Mouse (Mus musculus): Measurements from ENCODE around the gene Wdr93.
A peak's percentile ranks its signal among the peaks of the same experiment; 100 is the strongest.

Gene Wdr93

DNA sequence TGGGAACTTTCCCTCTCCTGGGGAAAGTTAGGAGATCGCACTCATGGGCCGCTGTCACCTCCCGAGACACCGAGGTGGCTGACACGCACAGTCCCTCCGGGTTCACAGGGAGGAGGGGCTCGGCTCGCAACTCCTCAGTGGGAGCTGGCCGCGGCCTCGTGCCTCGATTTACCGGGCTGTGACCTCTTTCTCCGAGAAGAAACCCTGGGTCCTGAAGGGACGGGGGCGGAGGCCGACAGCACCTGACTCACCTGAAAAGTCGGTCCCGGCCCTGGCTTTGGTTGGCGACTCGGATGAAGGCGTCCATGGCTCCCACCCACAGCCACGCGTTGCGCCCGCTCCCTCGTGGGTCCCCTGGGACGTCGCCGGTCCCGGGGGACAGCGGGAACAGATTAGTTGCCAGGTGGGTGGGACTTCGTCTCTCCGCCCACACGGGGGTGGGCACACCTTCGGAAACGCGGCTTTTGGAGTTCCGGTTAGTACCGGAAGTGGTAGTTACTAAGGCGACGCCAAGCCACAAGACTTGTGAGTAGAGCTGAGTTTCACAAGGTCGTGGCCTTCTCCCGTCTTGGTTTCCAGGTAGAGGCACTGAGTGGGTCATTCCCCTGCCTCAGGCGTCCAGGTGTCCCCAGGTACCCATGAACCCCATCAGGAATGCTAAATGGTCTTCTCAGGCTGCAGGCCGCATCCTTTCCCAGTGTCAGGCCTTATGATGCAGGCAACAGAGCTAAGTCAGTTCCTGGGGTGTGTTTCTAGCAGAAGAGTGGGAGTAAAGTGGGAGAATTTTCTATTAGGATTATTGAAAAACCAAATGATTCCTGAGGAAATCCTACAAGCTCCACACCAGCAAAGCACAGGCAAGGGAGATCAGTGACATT is at the start of gene Wdr93, which contains the start of gene Pex11a:
Gene Wdr93 (plus strand): TSS at position 505 of the 878 bp plus-strand sequence.
Gene Pex11a (minus strand): TSS at position 473 of the 878 bp plus-strand sequence.
- peak; percentile 80 for DNase-seq (ENCODE audit: low spot score)

DNA sequence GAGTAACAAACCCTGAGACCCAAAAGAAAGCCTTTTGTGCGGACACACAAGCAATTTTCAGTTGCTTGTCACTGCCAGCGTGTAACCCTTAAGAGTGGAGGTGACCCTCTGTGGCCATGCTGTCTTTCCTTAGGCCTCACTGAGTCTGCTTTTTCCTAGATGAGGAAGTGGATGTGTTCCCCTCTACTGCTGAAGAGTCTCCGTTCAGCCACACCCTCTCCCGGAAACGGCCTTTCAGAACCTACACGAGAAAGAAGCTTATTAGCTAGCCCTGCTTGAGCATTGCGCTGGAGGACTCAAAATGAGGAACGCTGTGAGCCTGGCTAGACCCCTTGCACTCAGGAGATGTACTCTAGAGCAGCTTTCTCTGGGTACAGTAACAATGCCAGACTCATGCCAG is 46.5 kb upstream of the Wdr93 start:
- no peak for DNase-seq (ENCODE audit: low spot score)

DNA sequence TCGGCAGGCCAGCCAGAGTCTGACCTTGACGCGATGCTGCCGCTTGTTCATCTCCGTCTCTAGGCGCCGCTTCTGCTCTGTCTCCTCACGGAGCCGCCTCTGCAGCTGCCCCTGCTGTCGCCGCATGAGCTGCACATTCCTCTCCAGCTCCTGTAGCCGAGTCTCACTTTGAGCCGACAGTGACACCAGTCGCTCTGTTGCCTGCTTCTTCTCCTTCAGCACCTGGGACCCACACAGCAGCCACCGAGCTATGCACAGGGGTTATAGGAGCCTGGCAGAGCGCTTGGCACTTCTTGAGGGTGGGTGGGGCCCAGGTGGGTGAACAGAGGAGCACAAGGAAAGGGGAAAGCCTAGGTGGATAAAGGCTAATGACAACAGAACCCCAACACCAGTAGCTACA is 40.2 kb upstream of the Wdr93 start:
- DNase-seq (ENCODE audit: low spot score), result no peak

DNA sequence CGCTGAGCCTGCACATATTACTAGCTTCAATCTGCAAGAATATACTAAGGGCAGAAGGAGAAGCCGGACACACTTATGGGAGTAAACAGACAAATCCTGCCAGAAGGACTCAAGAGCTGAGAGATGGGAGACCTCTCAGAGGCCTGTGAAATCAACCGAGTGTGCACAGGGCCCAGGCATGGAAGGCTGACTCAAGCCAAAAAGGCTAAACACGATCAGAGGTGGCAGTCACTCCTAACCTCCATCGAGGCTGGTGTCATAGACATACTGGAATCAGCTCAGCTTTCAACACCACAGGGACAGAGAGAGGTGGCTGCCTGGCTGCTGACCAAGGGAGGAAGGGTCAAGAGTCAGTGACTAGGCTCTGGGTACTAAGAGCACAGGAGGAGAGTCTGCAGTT is 37.8 kb upstream of the Wdr93 start:
- no peak for DNase-seq (ENCODE audit: low spot score)

DNA sequence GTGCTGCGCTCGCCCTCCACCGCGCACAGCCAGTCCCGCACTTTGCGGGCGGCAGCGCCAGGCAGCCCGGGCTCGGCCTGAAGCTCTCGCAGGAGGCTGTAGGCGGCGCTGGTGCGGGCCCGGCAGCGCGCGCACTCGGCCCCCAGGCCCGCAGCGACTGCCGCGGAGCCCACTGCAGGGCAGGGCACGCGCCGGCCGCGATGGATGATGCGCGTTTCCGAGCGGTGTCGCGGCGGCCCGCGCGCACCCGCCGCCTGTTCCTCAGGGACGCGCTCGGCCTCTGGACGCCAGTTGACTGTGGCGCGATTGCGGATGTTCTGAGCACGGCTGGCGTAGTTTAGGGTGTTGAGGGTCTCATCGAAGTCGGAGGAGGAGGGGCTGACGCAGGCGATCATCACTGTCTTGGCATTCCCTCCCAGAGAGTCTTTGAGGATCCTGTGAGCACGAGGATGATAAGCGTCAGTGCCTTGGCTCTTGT is 32.8 kb upstream of the Wdr93 start:
- no peak for DNase-seq (ENCODE audit: low spot score)

DNA sequence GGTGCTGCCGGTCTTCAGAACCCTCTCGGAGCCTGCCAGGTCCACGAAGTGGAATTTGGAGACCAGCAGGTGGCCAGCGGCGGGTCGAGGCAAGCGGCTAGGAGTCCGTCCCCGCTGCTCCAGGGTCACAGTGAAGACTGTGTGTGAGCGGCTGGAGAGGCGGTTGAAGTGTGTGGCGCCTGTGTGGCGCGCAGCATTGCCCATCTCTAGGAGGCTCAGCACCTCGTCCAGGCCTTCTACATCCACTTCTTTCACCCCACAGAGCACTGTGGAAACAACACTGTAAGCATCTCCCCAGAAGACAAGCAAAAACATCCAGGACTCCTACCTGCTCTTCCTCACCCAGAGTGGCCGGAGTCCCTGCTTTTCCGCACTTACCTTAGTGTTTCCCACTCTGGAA is 32.1 kb upstream of the Wdr93 start:
- no peak for DNase-seq (ENCODE audit: low spot score)

DNA sequence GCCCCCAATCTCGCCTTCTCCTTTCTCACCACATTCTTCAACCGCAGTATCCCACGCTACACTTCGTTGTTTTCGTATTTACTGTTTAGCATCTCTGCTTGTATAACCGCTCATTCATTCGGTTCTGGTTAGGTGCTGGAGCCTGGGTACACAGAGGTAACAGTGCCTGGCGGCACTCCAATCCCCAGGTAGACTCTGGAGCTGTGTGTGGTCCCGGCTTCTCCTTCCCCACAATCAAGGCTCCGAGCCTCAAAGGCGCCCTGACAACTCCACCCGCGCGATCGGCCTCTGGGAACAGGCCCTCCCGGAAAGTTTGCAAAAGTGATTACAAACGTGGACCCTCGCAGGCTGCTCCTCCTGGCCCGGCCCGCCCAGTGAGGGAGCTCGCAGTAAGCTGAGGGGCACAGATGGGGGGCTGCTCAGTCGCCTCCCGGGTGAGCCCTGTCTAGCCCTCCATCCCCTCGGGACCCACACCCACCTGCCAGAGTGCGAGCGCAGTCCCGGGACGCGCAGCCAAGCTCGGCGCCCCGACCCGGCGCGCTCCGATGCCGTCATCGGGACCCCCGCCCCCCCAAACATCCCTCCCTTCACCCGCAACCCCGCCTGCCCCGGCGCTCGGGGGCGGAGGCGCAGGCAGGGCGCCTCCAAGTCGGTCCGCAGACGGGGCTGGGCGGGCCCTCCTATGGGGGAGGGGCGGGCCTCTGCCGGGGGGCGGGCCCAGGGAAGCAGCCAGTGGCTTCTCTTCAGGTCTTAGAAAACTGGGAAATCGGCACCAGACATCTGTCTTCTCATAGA is 27.6 kb upstream of the Wdr93 start, which contains the start of gene Kif7:
Gene Kif7 (minus strand): TSS at position 534 of the 795 bp plus-strand sequence.
- peak; percentile 81 for DNase-seq (ENCODE audit: low spot score)

DNA sequence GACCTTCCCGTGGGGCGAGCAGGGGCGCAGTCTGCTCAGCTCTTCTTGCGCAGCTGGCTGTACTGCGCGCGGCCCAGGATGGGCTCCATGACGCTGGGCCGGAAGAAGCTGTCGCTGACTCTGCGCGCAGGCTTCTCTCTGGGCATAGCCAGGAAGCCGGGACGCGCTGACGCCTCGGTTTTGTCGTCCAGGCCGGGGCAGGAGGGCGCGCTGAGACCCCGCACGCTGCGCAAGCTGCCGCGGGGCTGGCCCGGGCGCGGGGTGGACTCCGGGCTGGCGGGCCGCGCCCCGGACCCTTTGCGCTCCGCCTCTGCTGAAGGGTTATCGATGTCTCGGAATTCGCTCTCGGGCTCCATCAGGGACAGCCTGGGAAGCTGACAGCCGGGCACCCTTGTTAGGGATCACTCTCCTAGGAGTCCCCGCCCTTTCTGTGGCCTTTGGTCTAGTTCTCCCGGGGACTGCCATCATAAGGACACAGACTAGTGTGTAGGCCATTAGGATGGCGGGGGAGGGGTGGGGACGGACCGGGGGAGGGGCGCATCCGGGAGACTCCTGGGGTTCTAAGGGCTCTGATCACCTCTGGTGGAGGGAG is 21.5 kb upstream of the Wdr93 start:
- peak; percentile 46 for DNase-seq (ENCODE audit: low spot score)

DNA sequence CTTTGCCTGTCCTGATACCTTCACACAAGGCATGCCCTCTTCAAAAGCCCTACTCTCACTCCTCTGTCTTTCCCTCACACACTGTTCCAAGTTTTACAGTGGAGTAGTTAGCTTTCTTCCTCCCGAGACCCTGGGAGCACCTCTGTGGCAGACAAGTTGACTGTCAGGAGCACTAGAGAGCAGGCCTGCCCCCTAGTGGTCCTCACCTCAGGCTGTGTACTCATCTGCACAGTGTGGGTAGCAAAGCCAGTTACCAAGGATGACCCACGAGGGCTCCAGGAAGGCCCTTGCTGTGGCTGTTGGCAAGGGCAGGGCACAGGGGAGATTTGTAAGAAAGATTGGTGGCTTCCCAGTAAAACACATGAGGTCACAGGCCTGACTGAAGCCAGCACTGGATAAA is 15.9 kb upstream of the Wdr93 start:
- peak; percentile 63 for DNase-seq (ENCODE audit: low spot score)

DNA sequence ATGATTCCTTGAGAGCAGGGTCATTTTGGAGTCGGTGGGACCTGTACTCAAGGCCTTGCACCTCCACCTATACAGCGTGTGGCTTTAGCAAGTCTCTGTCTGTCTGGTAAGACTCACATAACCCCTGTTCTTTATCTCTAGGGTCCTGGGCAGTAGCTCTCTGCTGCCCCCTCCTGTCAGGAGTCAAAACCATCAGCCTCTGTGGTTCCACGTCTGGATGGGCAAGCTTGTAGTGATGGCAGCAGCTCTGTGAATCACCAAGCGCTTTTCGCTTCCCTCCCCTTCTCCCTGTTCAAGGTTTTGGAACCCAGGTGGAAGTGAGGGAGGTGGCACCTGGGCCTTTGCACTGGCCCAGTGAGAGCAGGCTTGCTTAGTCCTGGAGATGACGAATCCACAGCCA is 14.7 kb upstream of the Wdr93 start:
- peak; percentile 58 for DNase-seq (ENCODE audit: low spot score)

DNA sequence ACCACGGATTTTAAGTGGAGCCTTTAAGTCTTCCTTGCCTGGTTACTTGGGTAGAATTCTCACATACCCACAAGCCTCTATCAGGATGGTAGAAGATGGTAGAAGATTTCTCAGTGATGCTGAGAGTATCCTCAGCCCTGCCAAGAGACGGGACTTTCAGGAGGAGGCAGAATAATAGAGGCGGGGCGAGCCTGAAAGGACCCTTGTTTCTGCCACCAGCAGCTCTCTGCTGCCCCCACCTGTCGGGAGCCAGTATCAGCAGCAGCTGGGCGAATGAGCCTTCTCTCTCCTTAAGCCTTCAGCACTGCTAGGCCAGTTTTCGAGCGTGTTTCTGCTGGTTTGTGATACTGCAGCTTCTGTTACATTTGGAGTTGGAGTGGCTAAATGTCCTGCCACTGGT is 13.8 kb upstream of the Wdr93 start:
- peak; percentile 64 for DNase-seq (ENCODE audit: low spot score)

DNA sequence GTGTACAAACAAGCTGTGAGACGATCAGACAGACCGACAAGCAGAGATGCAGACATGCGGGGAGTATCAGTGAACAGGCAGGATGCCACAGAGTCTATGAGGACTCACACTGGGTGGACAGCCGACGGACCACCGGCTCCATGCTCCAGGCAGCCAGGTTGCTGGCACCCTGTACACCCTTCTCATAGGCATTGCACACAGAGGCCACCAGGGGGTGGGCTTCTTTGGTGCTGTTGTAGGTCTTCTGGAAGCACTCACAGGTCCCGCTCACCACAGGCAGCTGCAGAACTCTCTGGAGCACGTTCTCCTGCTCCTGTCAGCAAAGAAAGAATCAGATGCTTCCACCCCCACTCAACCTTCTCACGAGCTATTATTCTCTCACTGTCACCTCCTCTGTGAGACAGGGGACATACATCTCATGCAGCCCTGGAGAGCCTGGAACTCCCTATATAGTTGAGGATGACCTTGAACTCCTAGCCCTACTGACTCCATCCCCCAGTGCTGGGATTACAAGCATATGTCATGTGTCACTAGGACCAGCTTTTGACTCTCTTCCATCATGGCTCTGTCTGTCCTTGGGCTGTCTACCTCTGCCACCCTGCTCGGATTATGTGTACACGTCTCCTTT is 13.1 kb upstream of the Wdr93 start:
- no peak for DNase-seq (ENCODE audit: low spot score)

DNA sequence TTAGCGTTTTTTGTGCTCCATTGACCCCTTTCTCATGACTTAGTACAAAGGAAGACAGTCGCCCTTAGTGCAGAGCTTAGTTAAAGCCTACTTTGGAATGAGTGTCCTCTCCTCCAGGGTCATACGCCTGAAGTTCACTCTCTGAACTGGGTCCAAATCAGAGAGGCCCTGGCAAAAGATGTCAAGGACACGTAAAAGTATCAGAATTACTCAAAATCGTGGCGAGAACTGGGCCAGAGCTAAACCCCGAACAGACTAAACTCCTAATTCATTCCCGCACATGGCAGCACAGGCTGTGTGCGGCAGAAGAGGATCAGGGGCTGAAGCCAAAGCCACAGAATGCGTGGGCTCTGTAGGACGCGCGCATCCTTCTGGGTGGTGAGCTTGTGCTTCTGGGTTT is 11.5 kb upstream of the Wdr93 start:
- no peak for DNase-seq (ENCODE audit: low spot score)

DNA sequence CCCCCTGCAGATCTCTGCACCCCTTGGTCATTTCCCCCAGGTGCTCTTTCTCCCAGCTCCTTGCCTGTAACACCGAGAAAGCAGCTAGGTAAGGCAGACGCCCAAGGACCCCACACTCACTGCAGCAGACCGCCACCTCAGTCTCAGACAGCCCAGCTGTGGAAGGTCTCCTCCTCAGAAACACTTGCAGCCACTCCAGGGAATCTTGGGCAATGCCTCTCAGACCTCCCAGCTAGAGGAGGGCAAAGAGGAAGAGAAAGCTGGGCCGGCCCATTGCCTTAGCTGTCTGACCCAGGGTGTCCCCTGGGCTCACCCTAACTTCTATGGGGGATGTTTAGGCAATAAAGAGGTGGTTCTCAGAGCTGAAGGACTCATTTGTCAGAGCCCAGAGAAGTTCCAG is 10.3 kb upstream of the Wdr93 start, which contains the start of gene Plin1:
Gene Plin1 (minus strand): TSS at position 282 of the 400 bp plus-strand sequence.
- DNase-seq (ENCODE audit: low spot score), result no peak

DNA sequence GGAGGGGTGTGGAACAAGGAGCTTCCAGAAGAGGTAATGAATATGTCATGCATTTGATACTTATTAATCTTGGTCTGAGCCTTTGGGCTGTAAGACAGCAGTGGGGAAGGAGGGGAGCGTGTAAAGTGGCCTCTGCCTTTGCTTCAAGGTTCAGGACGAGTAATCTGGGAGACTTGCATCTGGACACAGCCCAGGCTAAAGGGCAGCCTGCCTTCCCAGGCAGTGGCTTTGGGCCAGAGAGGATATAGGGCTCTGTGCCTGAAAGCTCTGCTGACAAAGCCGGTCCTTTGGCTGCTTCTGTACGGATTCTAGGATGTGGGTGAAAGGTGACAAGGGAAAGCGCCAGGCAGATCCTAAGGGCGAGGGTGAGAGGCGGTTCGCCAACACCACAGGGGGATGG is 8.4 kb upstream of the Wdr93 start:
- peak; percentile 54 for DNase-seq (ENCODE audit: low spot score)

DNA sequence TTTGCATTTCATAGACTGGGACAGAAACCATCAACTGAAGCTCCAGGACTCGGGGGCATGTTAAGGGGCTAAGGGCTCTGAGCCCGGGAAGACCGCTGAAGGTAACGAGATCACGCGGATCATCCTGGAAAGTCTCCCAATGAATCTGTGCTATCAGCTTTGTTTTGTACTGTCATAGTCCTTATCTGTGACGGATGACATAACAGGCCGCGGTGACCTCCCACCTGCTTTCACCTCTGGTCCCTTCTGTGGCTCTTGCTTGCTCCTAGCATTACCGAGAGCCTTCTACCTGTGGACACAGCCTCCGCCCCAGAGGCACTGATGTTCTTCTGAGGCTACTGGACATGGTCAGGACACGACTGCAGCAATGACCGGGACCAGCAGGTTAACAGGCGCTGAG is 6.5 kb upstream of the Wdr93 start:
- no peak for DNase-seq (ENCODE audit: low spot score)

DNA sequence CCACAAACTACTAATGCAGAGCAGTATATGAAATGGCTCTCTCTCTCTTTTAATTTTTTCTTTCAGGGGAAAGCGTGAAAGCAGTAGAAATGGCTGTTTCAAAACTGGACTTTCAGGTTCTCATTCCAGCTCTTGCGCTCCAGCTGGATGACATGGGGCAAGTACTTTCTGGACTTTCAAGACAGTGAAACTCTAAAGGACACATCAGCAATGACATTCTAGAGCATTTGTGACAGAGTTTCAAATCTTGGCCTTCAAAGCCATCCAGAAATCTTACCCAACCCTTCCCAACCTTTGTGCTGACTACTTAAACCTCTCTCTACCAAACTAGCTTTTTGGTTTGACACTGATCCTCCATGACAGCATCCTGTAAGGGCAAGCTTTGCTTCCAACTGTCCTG is 4.0 kb upstream of the Wdr93 start:
- no peak for DNase-seq (ENCODE audit: low spot score)

DNA sequence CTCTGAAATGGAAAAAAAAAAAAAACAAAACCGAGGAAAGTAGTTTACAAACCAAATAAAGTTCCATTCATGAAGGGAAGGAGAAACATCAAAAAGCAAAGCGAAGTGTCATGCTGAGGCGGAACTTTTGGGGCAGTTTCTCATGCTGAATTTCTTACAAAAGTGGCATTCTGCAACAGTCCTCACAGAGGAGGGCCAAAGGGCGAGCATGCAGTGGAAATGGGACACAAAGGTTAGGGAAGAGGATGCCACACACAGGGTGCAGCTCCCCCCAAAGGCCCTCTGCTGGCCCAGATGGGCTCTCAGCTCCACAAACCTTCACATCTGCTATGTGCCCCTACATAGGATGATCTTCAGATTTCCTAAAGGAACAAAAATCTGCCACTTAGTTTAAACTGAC is 2.7 kb upstream of the Wdr93 start:
- no peak for DNase-seq (ENCODE audit: low spot score)

DNA sequence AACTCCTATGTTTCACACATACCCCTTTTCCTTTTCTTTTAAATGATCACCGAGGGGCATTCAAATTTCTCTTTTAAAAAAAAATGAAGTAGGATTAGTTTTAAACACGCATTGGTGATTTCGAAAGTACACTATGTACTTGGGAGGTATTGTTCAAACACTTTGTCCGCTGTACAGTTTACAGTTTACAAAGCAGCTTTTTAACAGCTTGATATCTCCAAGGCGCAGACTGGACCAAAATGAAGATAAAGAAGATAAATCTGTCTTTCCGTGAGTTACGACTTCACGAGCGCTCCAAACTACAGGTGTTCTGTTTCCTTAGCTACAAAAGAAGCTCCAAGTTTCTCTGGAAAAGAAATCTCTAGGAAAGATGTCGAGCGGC is 695 bp upstream of the Wdr93 start:
- no peak for DNase-seq (ENCODE audit: low spot score)

DNA sequence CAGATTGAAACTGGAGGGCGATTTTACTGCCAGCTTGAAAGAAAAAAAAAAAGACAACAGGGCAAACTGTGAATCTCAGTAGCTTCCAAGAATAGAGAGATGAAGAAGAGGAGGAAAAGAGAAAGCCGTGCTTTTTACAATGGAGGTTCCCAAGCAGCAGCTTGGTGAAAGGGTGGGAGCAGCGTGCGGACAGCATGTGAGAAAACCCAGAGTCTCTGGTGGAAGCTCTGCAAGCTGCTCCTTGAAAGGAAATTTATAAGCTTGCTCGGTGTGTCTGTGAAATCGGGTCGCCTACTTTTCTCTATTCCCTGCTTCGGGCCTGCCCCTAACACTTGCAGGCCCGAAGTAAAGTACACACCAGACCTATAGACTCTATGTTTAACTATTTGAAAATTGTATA is 1.1 kb downstream of the Wdr93 start:
- DNase-seq (ENCODE audit: low spot score), result no peak

DNA sequence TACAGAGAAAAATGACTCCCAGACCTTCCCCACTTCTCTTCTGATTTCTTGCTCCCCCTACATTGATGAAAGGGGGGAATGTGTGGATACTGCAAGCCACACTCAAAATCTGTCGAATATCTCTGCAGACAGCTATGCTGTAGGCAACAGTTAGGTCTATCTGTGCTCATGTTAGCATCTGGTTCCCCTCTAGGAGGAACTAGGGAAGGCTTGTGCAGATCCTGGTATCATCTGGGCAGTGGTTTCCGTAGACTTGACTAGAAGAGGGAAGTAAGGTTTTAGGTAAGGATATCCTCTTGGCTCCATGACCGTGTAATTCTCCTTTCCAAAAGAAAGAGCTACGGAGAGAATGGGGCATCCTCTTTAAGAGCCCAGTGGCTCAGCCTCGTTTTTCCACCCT is 1.6 kb downstream of the Wdr93 start:
- DNase-seq (ENCODE audit: low spot score), result no peak

DNA sequence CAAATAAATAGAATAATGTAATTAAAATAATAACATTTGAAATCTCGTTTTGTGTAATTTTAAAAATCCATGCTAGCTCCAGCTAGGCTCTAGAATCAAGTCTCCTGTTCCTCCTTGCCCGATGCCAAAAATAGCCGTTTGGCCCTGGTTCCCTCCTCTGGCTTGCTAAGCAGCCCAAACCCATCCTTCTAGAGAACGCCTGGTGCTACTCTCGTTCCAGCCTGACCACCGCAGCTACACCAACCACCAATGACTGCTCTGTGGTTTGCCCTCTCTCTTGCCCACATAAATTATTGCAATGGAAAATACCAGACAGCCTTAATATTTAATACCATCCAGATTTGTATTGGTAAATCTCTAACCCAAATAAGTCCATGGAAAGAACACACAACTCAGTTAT is 4.7 kb downstream of the Wdr93 start:
- no peak for DNase-seq (ENCODE audit: low spot score)
